Mouse (Mus musculus): ENCODE measurements around the gene Gm9833. TPM values are rescaled to one million over a fixed set of nuclear protein-coding genes. Genes with fewer than 3 reads are reported as not detected.

Gm9833 gene
- polyA plus RNA-seq, 1 experiment from 2014 or later: 0.95 TPM

- H3K9ac ChIP-seq (replicated peaks; ENCODE audit: low read depth): no peak overlapping the region
- TF ChIP-seq EP300 (IDR thresholded peaks at IDR 0.05) (no peak), CTCF (IDR thresholded peaks at IDR 0.05) (no peak)
- H3K4me1 ChIP-seq (ENCODE audit: insufficient read depth, low read depth, low read length): no peaks in the 10 kb centered on the region
- DNase-seq (ENCODE audit: low spot score) (no peak), ATAC-seq (no peak)
- no peaks in the 10 kb centered on the region for H3K27me3 ChIP-seq (replicated peaks; ENCODE audit: insufficient read depth, low read length)
- H3K4me3 ChIP-seq (ENCODE audit: low read depth, low read length): no peak overlapping the region
- H3K9me3 ChIP-seq (ENCODE audit: low read length): no peaks in the 10 kb centered on the region
- no peaks in the 10 kb centered on the region for H3K36me3 ChIP-seq (ENCODE audit: insufficient read depth, low read length)
- WGBS: 91% methylated on average over 12 of the region's 12 CpGs
- H3K4me2 ChIP-seq (replicated peaks; ENCODE audit: low read depth, low read length): no peak overlapping the region
- no peak overlapping the region for H3K27ac ChIP-seq (ENCODE audit: low read length)
These were observed 28.6 kb downstream of the Gm9833 start for GRCm38 (mm10) chr3:10116531-10116930.

GRCm38 (mm10) chr3:10121232-10121631 is 33.3 kb downstream of the Gm9833 start:
- H3K27ac ChIP-seq (ENCODE audit: low read length): no peak overlapping the region
- no peak overlapping the region for H3K9ac ChIP-seq (replicated peaks; ENCODE audit: low read depth)
- 77% methylated on average over 9 of the region's 9 CpGs for WGBS
- TF ChIP-seq CTCF (IDR thresholded peaks at IDR 0.05) (no peak), EP300 (IDR thresholded peaks at IDR 0.05) (no peak)
- no peak overlapping the region for H3K4me2 ChIP-seq (replicated peaks; ENCODE audit: low read depth, low read length)
- no peaks in the 10 kb centered on the region for H3K4me1 ChIP-seq (ENCODE audit: insufficient read depth, low read depth, low read length)
- H3K4me3 ChIP-seq (ENCODE audit: low read depth, low read length): no peak overlapping the region
- no peaks in the 10 kb centered on the region for H3K27me3 ChIP-seq (replicated peaks; ENCODE audit: insufficient read depth, low read length)
- no peaks in the 10 kb centered on the region for H3K9me3 ChIP-seq (ENCODE audit: low read length)
- DNase-seq (ENCODE audit: low spot score): no peak
- no peaks in the 10 kb centered on the region for H3K36me3 ChIP-seq (ENCODE audit: insufficient read depth, low read length)
- no peak for ATAC-seq

- H3K4me2 ChIP-seq (replicated peaks; ENCODE audit: low read depth, low read length): no peak overlapping the region
- no peaks in the 10 kb centered on the region for H3K4me1 ChIP-seq (ENCODE audit: insufficient read depth, low read depth, low read length)
- H3K27me3 ChIP-seq (replicated peaks; ENCODE audit: insufficient read depth, low read length): no peaks in the 10 kb centered on the region
- no peaks in the 10 kb centered on the region for H3K36me3 ChIP-seq (ENCODE audit: insufficient read depth, low read length)
- no peaks in the 10 kb centered on the region for H3K9me3 ChIP-seq (ENCODE audit: low read length)
- no peak for ATAC-seq
- no peak overlapping the region for H3K27ac ChIP-seq (ENCODE audit: low read length)
- no peak for DNase-seq (ENCODE audit: low spot score)
- TF ChIP-seq CTCF (IDR thresholded peaks at IDR 0.05) (no peak), EP300 (IDR thresholded peaks at IDR 0.05) (no peak)
- no peak overlapping the region for H3K4me3 ChIP-seq (ENCODE audit: low read depth, low read length)
- WGBS: 58% methylated on average over 6 of the region's 6 CpGs
- H3K9ac ChIP-seq (replicated peaks; ENCODE audit: low read depth): no peak overlapping the region
These were observed 34.2 kb downstream of the Gm9833 start for GRCm38 (mm10) chr3:10121956-10122739.

GRCm38 (mm10) chr3:10123615-10124014 is 35.7 kb downstream of the Gm9833 start:
- no peak overlapping the region for H3K27ac ChIP-seq (ENCODE audit: low read length)
- TF ChIP-seq EP300 (IDR thresholded peaks at IDR 0.05) (no peak), CTCF (IDR thresholded peaks at IDR 0.05) (no peak)
- H3K9me3 ChIP-seq (ENCODE audit: low read length): no peaks in the 10 kb centered on the region
- no peaks in the 10 kb centered on the region for H3K4me1 ChIP-seq (ENCODE audit: insufficient read depth, low read depth, low read length)
- DNase-seq (ENCODE audit: low spot score): no peak
- ATAC-seq: no peak
- no peaks in the 10 kb centered on the region for H3K27me3 ChIP-seq (replicated peaks; ENCODE audit: insufficient read depth, low read length)
- no peak overlapping the region for H3K4me3 ChIP-seq (ENCODE audit: low read depth, low read length)
- 77% methylated on average over 1 of the region's 1 CpGs for WGBS
- no peak overlapping the region for H3K4me2 ChIP-seq (replicated peaks; ENCODE audit: low read depth, low read length)
- H3K36me3 ChIP-seq (ENCODE audit: insufficient read depth, low read length): no peaks in the 10 kb centered on the region
- no peak overlapping the region for H3K9ac ChIP-seq (replicated peaks; ENCODE audit: low read depth)

- 89% methylated on average over 2 of the region's 2 CpGs for WGBS
These were observed 36.2 kb downstream of the Gm9833 start for GRCm38 (mm10) chr3:10124071-10124470.

GRCm38 (mm10) chr3:10125301-10125700 is 37.4 kb downstream of the Gm9833 start:
- H3K36me3 ChIP-seq (ENCODE audit: insufficient read depth, low read length): no peaks in the 10 kb centered on the region
- no peak for TF ChIP-seq EP300 (IDR thresholded peaks at IDR 0.05)
- no peak for TF ChIP-seq CTCF (IDR thresholded peaks at IDR 0.05)
- H3K27ac ChIP-seq (ENCODE audit: low read length): no peak overlapping the region
- no peaks in the 10 kb centered on the region for H3K9me3 ChIP-seq (ENCODE audit: low read length)
- H3K9ac ChIP-seq (replicated peaks; ENCODE audit: low read depth): no peak overlapping the region
- 77% methylated on average over 4 of the region's 4 CpGs for WGBS
- ATAC-seq: no peak
- no peak overlapping the region for H3K4me3 ChIP-seq (ENCODE audit: low read depth, low read length)
- DNase-seq (ENCODE audit: low spot score): no peak
- no peak overlapping the region for H3K4me2 ChIP-seq (replicated peaks; ENCODE audit: low read depth, low read length)
- H3K27me3 ChIP-seq (replicated peaks; ENCODE audit: insufficient read depth, low read length): no peaks in the 10 kb centered on the region
- no peaks in the 10 kb centered on the region for H3K4me1 ChIP-seq (ENCODE audit: insufficient read depth, low read depth, low read length)

More at GRCm38 (mm10) chr3:10124071-10124470, 36.2 kb downstream of the Gm9833 start:
- Histone ChIP-seq H3K4me1 (ENCODE audit: insufficient read depth, low read depth, low read length) (no peaks in the 10 kb centered on the region), H3K36me3 (ENCODE audit: insufficient read depth, low read length) (no peaks in the 10 kb centered on the region), H3K9ac (replicated peaks; ENCODE audit: low read depth) (no peak overlapping the region), H3K27ac (ENCODE audit: low read length) (no peak overlapping the region), H3K4me3 (ENCODE audit: low read depth, low read length) (no peak overlapping the region), H3K9me3 (ENCODE audit: low read length) (no peaks in the 10 kb centered on the region), H3K4me2 (replicated peaks; ENCODE audit: low read depth, low read length) (no peak overlapping the region), H3K27me3 (replicated peaks; ENCODE audit: insufficient read depth, low read length) (no peaks in the 10 kb centered on the region)
- ATAC-seq (no peak), DNase-seq (ENCODE audit: low spot score) (no peak)
- TF ChIP-seq EP300 (IDR thresholded peaks at IDR 0.05) (no peak), CTCF (IDR thresholded peaks at IDR 0.05) (no peak)
